Mouse (Mus musculus) kidney, postnatal 36 days (tissue): ENCODE measurements at regions not wholly inside any gene's neighbourhood (a gene's known extent, or its start where the extent isn't known, plus 50 kb on each side); places are given as distances from the start of the nearest gene placed in this dataset.

Source experiments
- DNase-seq, 2 experiments: peaks; one replicate each; pipeline ENCODE4 v3.0.0; 2021 to 2022; ENCODE audit warnings: mixed read lengths in 2 of 2

DNA sequence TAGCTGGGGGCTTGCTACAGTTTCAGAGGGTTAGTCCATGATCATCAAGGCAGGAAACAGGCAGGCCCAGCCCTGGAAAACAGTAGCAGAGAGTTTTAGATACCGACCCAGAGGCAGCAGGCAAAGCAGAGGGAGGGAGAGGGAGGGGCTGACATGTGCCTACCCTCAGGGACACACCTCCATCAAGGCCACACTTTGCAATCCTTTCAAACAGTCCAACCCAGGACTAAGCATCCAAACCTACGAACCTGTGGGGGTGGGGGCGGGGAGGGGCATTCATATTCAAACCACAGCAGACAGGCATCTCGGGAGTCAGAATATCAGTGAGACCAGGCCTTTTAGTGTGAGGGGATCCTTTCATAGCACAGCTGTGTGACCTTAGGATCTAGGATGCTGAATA, 103.2 kb downstream of the Fam168b start:
- no peak for DNase-seq

DNA sequence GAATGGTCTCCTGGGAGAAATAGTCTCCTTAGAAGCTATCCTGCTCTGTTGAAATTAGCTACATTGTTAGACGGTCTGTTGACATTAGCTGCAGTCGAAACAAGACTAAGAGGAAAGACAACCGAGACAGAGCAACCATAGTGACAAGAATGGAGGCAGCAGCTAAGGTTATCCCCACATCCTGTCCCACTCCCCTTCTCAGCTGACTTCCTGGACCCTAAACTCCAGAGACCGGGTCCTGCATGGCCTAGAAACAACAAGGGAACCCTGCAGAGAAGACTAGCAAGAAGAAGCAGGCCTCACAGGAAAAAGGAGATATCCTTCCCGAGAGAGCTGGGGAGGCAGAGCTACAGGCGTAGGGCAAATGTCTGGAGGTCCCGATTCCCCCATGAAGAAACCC, 102.0 kb downstream of the Fam168b start:
- DNase-seq, result no peak

DNA sequence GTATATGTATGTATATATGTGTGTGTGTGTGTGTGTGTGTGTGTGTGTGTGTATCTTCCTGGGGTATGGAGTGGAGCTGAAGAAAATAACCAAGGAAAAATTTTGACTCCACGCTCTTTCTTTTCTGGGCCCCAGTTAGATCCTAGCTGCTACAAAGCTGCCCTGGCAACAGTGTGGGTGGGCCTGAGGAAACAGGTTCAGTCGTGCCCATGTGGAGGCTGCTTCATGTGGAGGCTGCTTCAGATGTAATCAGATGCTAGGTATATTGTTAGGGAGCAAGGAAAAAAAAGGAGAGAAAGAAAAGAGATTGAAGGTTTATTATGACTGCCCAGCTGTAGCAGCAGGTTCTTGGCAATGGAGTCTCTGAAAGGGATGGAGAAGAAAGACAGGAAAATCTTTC, 100.6 kb downstream of the Fam168b start:
- DNase-seq, result no peak

DNA sequence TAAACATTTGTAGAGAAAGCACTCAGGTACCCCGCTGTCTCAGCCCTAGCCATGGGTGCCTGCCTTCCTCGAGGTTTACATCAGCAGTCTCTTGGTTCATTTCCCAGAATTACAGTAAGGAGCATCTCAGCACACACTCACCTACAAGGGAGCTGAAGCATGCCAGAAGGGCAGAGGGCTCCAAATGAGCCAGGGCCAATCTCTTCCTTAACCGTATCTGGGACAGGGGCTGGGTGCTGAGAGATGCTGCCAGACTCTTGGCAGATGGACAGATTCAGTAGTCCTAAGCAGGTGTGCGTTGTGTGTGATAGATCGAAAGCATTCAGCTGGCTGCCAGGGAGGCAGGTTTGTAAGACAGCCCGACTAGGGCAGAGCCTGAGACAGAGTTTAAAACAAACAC, 97.0 kb downstream of the Fam168b start:
- no peak for DNase-seq

DNA sequence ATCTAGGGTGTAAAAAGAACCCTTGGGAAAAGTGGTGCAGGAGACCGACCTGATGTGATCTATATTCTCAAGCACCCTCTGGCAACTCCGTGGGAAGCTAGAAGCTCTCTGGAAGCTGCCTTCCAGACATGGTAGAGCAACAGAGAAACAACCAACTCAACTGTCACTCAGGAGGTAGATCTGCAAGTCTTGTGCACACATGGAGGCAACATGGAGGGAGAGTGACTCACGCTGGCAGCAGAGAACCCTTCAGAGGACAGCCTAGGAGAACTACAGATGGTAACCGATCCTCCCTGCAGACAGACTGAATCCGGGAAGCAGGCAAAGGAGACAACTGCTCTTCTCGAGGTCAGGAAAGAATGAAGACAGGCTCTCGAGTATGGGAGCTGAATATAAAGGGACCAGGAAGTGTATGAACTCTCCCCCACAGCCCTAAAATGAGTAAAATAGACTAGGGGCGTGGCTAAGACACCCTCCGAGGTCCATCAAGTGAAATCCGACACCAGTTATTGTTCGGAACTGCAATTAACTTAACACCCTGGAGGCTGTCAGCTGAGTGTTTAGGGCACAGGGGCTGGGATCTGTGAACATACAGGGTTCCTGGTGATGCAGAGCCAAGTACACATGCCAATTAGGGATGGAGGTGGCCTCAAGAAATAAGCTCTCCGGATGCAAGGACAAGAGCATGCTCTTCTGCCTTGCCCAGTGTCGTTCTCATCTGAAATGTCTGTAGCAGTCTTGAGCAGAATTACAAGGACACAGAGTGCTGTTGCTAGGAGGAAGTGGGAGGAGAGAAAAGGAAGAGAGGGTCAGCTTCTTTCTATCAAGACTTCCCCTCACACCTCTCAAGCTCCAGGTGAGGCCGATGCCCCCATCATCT, 93.5 kb downstream of the Fam168b start:
- DNase-seq, result no peak

DNA sequence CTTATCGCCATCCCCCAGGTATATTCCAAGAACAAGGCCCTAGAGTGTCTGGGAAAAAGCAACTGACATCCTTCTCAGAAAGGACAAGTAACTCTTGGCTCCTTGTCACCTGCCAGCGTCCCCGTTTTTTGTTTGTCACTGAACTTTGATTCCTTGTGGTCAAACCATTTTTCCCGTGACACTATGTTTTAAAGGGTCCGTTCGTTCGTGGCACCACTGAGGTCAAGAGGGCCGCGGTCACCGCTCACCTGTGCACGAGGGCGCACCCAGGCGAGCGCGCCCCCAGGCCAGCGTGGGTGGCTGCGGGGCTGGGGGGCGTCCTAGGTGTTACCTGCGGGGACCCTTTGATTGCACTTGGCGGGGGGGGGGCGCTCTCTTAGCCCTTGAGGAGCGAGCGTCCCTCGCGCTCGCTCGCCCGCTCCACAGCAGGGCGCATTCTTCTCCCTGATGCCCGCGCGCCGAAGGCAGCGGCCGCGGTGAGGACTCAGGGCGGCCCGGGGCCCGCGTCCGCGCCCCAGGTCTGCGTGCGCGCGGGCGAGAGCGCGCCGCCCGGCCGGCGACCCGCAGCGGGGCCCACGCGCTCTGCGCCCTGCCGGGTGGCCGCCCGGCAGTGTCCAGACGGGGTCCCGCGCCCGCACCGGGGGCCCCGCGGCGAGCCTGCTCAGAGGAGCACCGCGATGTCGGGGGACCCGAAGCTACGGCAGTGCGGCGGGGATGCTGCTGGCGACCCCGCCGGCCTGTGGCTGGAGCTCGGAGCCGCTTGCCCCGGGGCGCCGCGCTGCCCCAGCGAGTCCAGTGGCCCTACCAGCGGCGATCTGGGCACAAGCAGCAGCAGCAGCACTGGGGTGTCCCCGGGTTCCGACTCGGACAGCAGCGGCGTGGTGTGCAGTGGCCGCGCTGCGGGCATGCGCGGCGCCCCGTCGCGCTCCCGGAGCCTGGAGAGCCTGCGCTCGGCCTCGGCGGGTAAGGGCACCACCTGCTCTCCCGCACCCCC, 92.5 kb downstream of the Fam168b start:
- DNase-seq, result no peak

DNA sequence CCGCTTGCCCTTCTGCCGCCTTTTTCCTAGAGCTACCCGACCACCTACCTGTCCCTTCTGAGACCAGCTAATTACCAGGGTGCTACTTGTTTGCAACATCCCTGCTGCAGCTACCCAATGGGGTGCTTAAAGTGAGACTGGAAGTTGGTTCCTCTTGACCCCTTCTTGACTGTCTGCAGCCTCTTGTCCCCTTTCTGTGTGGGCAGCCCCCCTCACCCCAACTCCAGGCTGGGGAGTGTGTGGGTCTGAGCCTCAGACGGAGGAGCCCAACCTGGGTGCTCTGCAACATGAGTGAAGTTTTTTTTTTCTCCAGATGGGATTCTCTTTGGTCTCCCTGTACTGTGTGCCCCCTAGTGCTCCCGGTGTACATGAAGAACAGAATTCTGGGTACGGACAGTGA, 91.7 kb downstream of the Fam168b start:
- no peak for DNase-seq

DNA sequence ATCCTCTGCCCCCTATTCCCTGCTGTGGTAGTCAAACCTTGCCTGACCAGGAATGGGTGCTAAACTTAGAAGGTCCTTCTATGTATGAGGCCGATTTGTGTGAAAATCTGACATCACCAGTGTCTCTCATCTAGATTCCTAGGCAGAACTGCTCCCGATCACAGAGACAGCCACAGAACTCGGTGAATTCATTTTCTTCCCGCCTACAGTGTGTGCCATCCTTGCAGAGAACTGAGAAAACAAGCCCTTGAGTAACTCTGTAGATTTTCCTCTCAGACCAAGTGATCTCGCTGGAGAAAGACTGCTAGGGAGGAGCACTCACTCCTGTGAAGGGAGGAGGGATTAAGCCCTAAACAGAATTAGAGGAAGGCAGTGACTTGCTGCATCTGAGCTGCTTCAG, 89.3 kb downstream of the Fam168b start:
- no peak for DNase-seq

DNA sequence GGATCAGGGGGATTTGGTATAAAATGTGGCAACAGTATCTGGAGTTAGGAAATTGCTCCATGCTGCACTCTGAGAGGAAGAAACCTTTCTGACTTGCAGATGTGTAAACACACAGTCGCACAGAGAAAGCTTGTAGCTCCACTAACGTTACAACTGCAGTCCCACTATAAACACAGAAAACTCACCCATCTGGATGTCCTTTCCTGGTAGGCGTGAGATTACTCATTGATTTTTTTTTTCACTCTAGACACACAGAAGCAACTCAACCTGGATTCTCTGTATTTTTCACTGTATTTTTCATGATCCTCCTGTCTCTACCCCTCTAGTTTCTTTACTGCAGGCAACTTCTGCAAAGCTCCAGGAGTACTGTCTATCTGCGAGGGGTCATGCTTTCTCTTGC, 82.3 kb downstream of the Fam168b start:
- no peak for DNase-seq

DNA sequence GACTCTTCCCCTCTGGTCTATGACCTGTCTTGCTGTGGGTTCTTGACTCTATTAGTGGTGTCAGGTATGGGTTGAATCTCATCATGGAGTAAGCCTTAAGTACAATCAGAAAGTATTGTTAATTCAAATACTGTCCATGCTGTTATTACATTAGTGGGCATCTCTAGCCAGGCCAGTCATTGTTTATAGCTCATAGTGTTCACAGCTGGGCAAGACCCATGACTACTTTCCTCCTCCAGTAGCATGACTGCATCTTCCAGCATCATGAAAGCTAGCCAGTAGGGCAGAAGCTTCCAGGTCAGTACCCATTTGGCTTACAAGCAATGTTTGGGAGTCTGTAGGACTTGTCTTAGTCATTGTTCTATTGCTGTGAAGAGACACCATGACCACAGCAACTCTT, 81.4 kb downstream of the Fam168b start:
- DNase-seq, result no peak

DNA sequence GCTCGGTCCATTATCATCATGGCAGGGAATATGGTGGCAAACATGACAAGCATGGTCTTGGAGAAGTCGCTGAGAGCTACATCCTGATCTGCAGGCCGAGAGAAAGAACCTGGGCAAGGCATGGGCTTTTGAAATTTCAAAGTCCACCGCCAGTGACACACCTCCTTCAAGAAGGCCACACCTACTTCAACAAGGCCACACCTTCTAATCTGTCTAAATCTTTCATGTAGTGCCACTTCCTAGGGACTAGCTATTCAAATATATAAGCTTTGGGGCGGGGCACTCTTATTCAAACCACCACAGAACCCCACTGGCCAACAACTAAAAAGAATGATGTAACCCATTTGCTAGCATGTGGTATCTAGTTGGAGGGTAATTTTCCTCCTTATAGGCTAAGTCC, 81.0 kb downstream of the Fam168b start:
- DNase-seq, result no peak
